Mouse (Mus musculus): Measurements from ENCODE around the gene Fgfr4.

DNA sequence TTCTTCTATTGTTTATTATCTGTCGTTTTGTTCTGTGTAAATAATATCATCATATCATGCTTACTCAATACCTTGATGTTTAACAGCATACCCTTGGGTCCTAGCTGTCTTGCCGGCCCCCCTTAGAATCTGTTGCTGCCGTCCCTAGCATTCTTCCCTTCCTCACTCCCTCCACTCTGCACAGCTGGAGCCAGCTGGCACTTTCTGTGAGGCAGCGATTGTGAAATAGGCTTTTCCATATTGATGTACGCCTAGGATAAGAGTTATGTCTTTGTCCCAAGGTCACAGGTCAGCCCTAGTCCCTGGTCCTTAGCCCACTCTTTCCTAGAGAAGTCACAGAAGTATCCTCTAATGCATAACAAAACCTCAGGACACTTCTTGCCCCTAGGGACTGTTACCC, 11.1 kb downstream of the Fgfr4 start:
- no peak for TF ChIP-seq CTCF (IDR thresholded peaks at IDR 0.05; ENCODE audit: low read depth, low read length)
- no peak for TF ChIP-seq TAL1 (conservative IDR thresholded peaks at IDR 0.05; ENCODE audit: low read depth, low read length)
- TF ChIP-seq GATA1 (IDR thresholded peaks at IDR 0.05; ENCODE audit: borderline replicate concordance, low read length): no peak

Data from G1E (cell line).